Mouse (Mus musculus): ENCODE measurements at regions not wholly inside any gene's neighbourhood (a gene's known extent, or its start where the extent isn't known, plus 50 kb on each side); places are given as distances from the start of the nearest gene placed in this dataset.

- Histone ChIP-seq H3K27me3 (ENCODE audit: control insufficient read depth, insufficient read depth, low read length) (peaks cover 4% of the 10 kb centered on the region; the same call in 1 of the 2 replicates), H3K4me1 (ENCODE audit: control insufficient read depth, insufficient read depth, insufficient read length, low read length) (peaks cover 3% of the 10 kb centered on the region), H3K36me3 (ENCODE audit: control insufficient read depth, insufficient read depth, low read length) (no peaks in the 10 kb centered on the region), H3K4me3 (ENCODE audit: low read depth, low read length) (no peak overlapping the region), H3K27ac (ENCODE audit: insufficient read depth, low read depth, low read length) (no peak overlapping the region)
- 69% methylated on average over 13 of the region's 13 CpGs for WGBS
- TF ChIP-seq POLR2A (IDR thresholded peaks at IDR 0.05; ENCODE audit: low read depth, low read length) (no peak), CTCF (IDR thresholded peaks at IDR 0.05; ENCODE audit: extremely low read depth, insufficient read length, insufficient replicate concordance, low read depth, low read length) (no peak)
These were observed 58.1 kb upstream of the Cux1 start for GRCm38 (mm10) chr5:136625176-136625991.

GRCm38 (mm10) chr5:136626142-136626771 is 59.0 kb upstream of the Cux1 start:
- H3K36me3 ChIP-seq (ENCODE audit: control insufficient read depth, insufficient read depth, low read length) = no peaks in the 10 kb centered on the region
- H3K27me3 ChIP-seq (ENCODE audit: control insufficient read depth, insufficient read depth, low read length) = no peaks in the 10 kb centered on the region
- no peak overlapping the region for H3K27ac ChIP-seq (ENCODE audit: insufficient read depth, low read depth, low read length)
- peaks cover 3% of the 10 kb centered on the region for H3K4me1 ChIP-seq (ENCODE audit: control insufficient read depth, insufficient read depth, insufficient read length, low read length)
- TF ChIP-seq CTCF (IDR thresholded peaks at IDR 0.05; ENCODE audit: extremely low read depth, insufficient read length, insufficient replicate concordance, low read depth, low read length) (no peak), POLR2A (IDR thresholded peaks at IDR 0.05; ENCODE audit: low read depth, low read length) (no peak)
- H3K4me3 ChIP-seq (ENCODE audit: low read depth, low read length) = no peak overlapping the region
- 36% methylated on average over 4 of the region's 4 CpGs for WGBS

GRCm38 (mm10) chr5:136626891-136627290 is 59.6 kb upstream of the Cux1 start:
- WGBS = 68% methylated on average over 2 of the region's 2 CpGs

GRCm38 (mm10) chr5:136627671-136628292 is 60.5 kb upstream of the Cux1 start:
- H3K4me1 ChIP-seq (ENCODE audit: control insufficient read depth, insufficient read depth, insufficient read length, low read length) = peaks cover 2% of the 10 kb centered on the region
- H3K27ac ChIP-seq (ENCODE audit: insufficient read depth, low read depth, low read length) = no peak overlapping the region
- no peaks in the 10 kb centered on the region for H3K36me3 ChIP-seq (ENCODE audit: control insufficient read depth, insufficient read depth, low read length)
- no peaks in the 10 kb centered on the region for H3K27me3 ChIP-seq (ENCODE audit: control insufficient read depth, insufficient read depth, low read length)
- no peak overlapping the region for H3K4me3 ChIP-seq (ENCODE audit: low read depth, low read length)
- TF ChIP-seq POLR2A (IDR thresholded peaks at IDR 0.05; ENCODE audit: low read depth, low read length) (no peak), CTCF (IDR thresholded peaks at IDR 0.05; ENCODE audit: extremely low read depth, insufficient read length, insufficient replicate concordance, low read depth, low read length) (no peak)
- WGBS = 62% methylated on average over 11 of the region's 11 CpGs

More at GRCm38 (mm10) chr5:136626891-136627290, 59.6 kb upstream of the Cux1 start:
- H3K36me3 ChIP-seq (ENCODE audit: control insufficient read depth, insufficient read depth, low read length) = no peaks in the 10 kb centered on the region
- no peak overlapping the region for H3K4me3 ChIP-seq (ENCODE audit: low read depth, low read length)
- no peak overlapping the region for H3K27ac ChIP-seq (ENCODE audit: insufficient read depth, low read depth, low read length)
- H3K4me1 ChIP-seq (ENCODE audit: control insufficient read depth, insufficient read depth, insufficient read length, low read length) = peaks cover 3% of the 10 kb centered on the region
- H3K27me3 ChIP-seq (ENCODE audit: control insufficient read depth, insufficient read depth, low read length) = no peaks in the 10 kb centered on the region
- TF ChIP-seq CTCF (IDR thresholded peaks at IDR 0.05; ENCODE audit: extremely low read depth, insufficient read length, insufficient replicate concordance, low read depth, low read length) (no peak), POLR2A (IDR thresholded peaks at IDR 0.05; ENCODE audit: low read depth, low read length) (no peak)

- no peaks in the 10 kb centered on the region for H3K27me3 ChIP-seq (ENCODE audit: control insufficient read depth, insufficient read depth, low read length)
- H3K4me3 ChIP-seq (ENCODE audit: low read depth, low read length) = no peak overlapping the region
- no peak overlapping the region for H3K27ac ChIP-seq (ENCODE audit: insufficient read depth, low read depth, low read length)
- WGBS = 86% methylated on average over 5 of the region's 5 CpGs
- no peaks in the 10 kb centered on the region for H3K4me1 ChIP-seq (ENCODE audit: control insufficient read depth, insufficient read depth, insufficient read length, low read length)
- H3K36me3 ChIP-seq (ENCODE audit: control insufficient read depth, insufficient read depth, low read length) = no peaks in the 10 kb centered on the region
- TF ChIP-seq POLR2A (IDR thresholded peaks at IDR 0.05; ENCODE audit: low read depth, low read length) (no peak), CTCF (IDR thresholded peaks at IDR 0.05; ENCODE audit: extremely low read depth, insufficient read length, insufficient replicate concordance, low read depth, low read length) (no peak)
These were observed 61.2 kb upstream of the Cux1 start for GRCm38 (mm10) chr5:136628502-136628901.

GRCm38 (mm10) chr5:136632286-136632685 is 60.7 kb upstream of the Myl10 start:
- TF ChIP-seq POLR2A (IDR thresholded peaks at IDR 0.05; ENCODE audit: low read depth, low read length) (no peak), CTCF (IDR thresholded peaks at IDR 0.05; ENCODE audit: extremely low read depth, insufficient read length, insufficient replicate concordance, low read depth, low read length) (no peak)
- Histone ChIP-seq H3K36me3 (ENCODE audit: control insufficient read depth, insufficient read depth, low read length) (no peaks in the 10 kb centered on the region), H3K27me3 (ENCODE audit: control insufficient read depth, insufficient read depth, low read length) (no peaks in the 10 kb centered on the region), H3K27ac (ENCODE audit: insufficient read depth, low read depth, low read length) (no peak overlapping the region), H3K4me1 (ENCODE audit: control insufficient read depth, insufficient read depth, insufficient read length, low read length) (no peaks in the 10 kb centered on the region), H3K4me3 (ENCODE audit: low read depth, low read length) (no peak overlapping the region)
- 66% methylated on average over 5 of the region's 5 CpGs for WGBS

GRCm38 (mm10) chr5:136633901-136634300 is 59.0 kb upstream of the Myl10 start:
- Histone ChIP-seq H3K4me3 (ENCODE audit: low read depth, low read length) (no peak overlapping the region), H3K36me3 (ENCODE audit: control insufficient read depth, insufficient read depth, low read length) (no peaks in the 10 kb centered on the region), H3K27ac (ENCODE audit: insufficient read depth, low read depth, low read length) (no peak overlapping the region), H3K27me3 (ENCODE audit: control insufficient read depth, insufficient read depth, low read length) (no peaks in the 10 kb centered on the region), H3K4me1 (ENCODE audit: control insufficient read depth, insufficient read depth, insufficient read length, low read length) (no peaks in the 10 kb centered on the region)
- TF ChIP-seq CTCF (IDR thresholded peaks at IDR 0.05; ENCODE audit: extremely low read depth, insufficient read length, insufficient replicate concordance, low read depth, low read length) = no peak
- TF ChIP-seq POLR2A (IDR thresholded peaks at IDR 0.05; ENCODE audit: low read depth, low read length) = no peak
- 70% methylated on average over 6 of the region's 6 CpGs for WGBS

Data from small intestine, adult 2 months (tissue).